Mouse (Mus musculus) frontal cortex, adult 2 months (tissue): ENCODE results near the gene Chaf1a. TPM values are rescaled to one million over a fixed set of nuclear protein-coding genes. Genes with fewer than 3 reads are reported as not detected.
"Not testable (repeated sequence)": the region's sequence is repeated elsewhere in the genome, so short reads cannot be mapped to it uniquely, and the experiment has no call there.

Source experiments
- DNase-seq, 2 experiments: peaks; one replicate each; pipeline ENCODE4 v3.0.0; 2022; ENCODE audit warnings: low spot score in 1 of 2; ENCODE audit errors: extremely low spot score in 1 of 2
- polyA plus RNA-seq: library from polyadenylated mRNA; depleted of rRNA; stranded (reverse); fragments of >200 nt; gene quantifications from 2 replicates; pipeline ENCODE4 v1.2.3, GENCODE M21; 2012

Chaf1a gene
- polyA plus RNA-seq, 1 experiment, result 2.7 TPM

GRCm38 (mm10) chr17:56036176-56036900 lies 3.9 kb upstream of the Chaf1a start, which contains the start of gene Sh3gl1:
Gene Sh3gl1, minus strand, starts transcription at chr17:56036635.
- peak; percentile 98 to 100 for DNase-seq

- DNase-seq, result no peak
Observed at GRCm38 (mm10) chr17:56036901-56037287, 3.3 kb upstream of the Chaf1a start.

GRCm38 (mm10) chr17:56038583-56039261 lies 1.5 kb upstream of the Chaf1a start:
- DNase-seq, result no peak

- DNase-seq, result no peak
Observed at GRCm38 (mm10) chr17:56039345-56039744, 894 bp upstream of the Chaf1a start.

GRCm38 (mm10) chr17:56040857-56041163 lies 571 bp downstream of the Chaf1a start:
- no peak for DNase-seq

- no peak for DNase-seq
Observed at GRCm38 (mm10) chr17:56051369-56051768, 11.1 kb downstream of the Chaf1a start.

GRCm38 (mm10) chr17:56054938-56055337 lies 14.7 kb downstream of the Chaf1a start:
- no peak for DNase-seq

- no peak for DNase-seq
Observed at GRCm38 (mm10) chr17:56055945-56056678, 15.9 kb downstream of the Chaf1a start.

- no peak for DNase-seq
Observed at GRCm38 (mm10) chr17:56057381-56058120, 17.3 kb downstream of the Chaf1a start.

GRCm38 (mm10) chr17:56062081-56062480 lies 21.8 kb downstream of the Chaf1a start:
- no peak for DNase-seq

- DNase-seq, result not testable (repeated sequence)
Observed at GRCm38 (mm10) chr17:56065715-56066114, 25.5 kb downstream of the Chaf1a start.

- no peak for DNase-seq
Observed at GRCm38 (mm10) chr17:56066451-56066850, 26.2 kb downstream of the Chaf1a start.

GRCm38 (mm10) chr17:56069066-56069465 lies 28.8 kb downstream of the Chaf1a start:
- DNase-seq, result no peak

GRCm38 (mm10) chr17:56071126-56071525 lies 30.9 kb downstream of the Chaf1a start:
- no peak for DNase-seq

GRCm38 (mm10) chr17:56072243-56072642 lies 32.0 kb downstream of the Chaf1a start:
- no peak for DNase-seq

GRCm38 (mm10) chr17:56074097-56074826 lies 34.0 kb downstream of the Chaf1a start:
- DNase-seq, result peak; percentile 49 to 71

- DNase-seq, result peak; percentile 95 to 99
Observed at GRCm38 (mm10) chr17:56074827-56075208, 34.6 kb downstream of the Chaf1a start, which contains the start of gene Ubxn6. Gene Ubxn6, minus strand, starts transcription at chr17:56075028.

- no peak for DNase-seq
Observed at GRCm38 (mm10) chr17:56077523-56077922, 37.3 kb downstream of the Chaf1a start.

- DNase-seq, result not testable (repeated sequence)
Observed at GRCm38 (mm10) chr17:56078361-56078760, 38.1 kb downstream of the Chaf1a start.
